Mouse (Mus musculus) embryonic facial prominence, embryonic 10.5 days (tissue): ENCODE data around the gene Pbx3. TPM values are rescaled to one million over a fixed set of nuclear protein-coding genes. Genes with fewer than 3 reads are reported as not detected.

Experiments used
- polyA plus RNA-seq: library from polyadenylated mRNA; unstranded; fragments of >200 nt; fragmentation: Nextera tagmentation; extraction: Ambion mirVana; gene quantifications from 2 replicates; pipeline ENCODE4 v1.2.1, GENCODE M21; 2016

Pbx3 gene
- polyA plus RNA-seq, 1 experiment from 2014 or later: 36.7 TPM

Other genes with a start within 250 kb of the Pbx3 start
- 88.1 and 90.9 TPM in 2 replicates for gene Mapkap1, start 33.6 kb upstream of the Pbx3 start, polyA plus RNA-seq